In genomic region chr17:30112555-30113305, GRCm38 (mm10) we compare ENCODE assay signal across 26 mouse cellular contexts.
DNase-seq lines count a peak whose midpoint lies in the region; ATAC-seq and TF ChIP-seq lines count a peak whose summit lies in the region.
"Had no signal": no experiment of that assay in that cellular context is flagged by ENCODE, and none has a peak within 500 bp of the region (broad histone marks: within the 10 kb centered on the region; RNA-seq: fewer than 3 reads in every experiment).

No protein-coding gene starts in this region.

- ATAC-seq in liver, embryonic 12.5 days, result peak; percentile 81
- ATAC-seq in erythroid progenitor cell, adult 5-6 weeks (replicated peaks; ENCODE audit: low FRiP score, poor library complexity, severe bottlenecking), result 0 out of 2 replicates have a peak, but pooled peaks have one; percentile 60
- ATAC-seq in megakaryocyte progenitor cell, adult 5-6 weeks (replicated peaks; ENCODE audit: poor library complexity), result peak; percentile 92
- ATAC-seq: intestine, postnatal 0 days had no signal

- peaks cover 19% of the 10 kb centered on the region for H3K4me1 ChIP-seq in liver, embryonic 12.5 days
- peaks cover 7 to 8% of the 10 kb centered on the region in 2 experiments for H3K4me1 ChIP-seq in MEL (ENCODE audit: control insufficient read depth in 1 of 2, insufficient read depth in 2 of 2, low read length in 2 of 2)
- peaks cover 24% of the 10 kb centered on the region for H3K4me1 ChIP-seq in embryonic facial prominence, embryonic 10.5 days

- no peak for TF ChIP-seq POLR2A in MEL (IDR thresholded peaks at IDR 0.05; ENCODE audit: control insufficient read depth in 1 of 2, insufficient read depth in 1 of 2, low read depth in 1 of 2, low read length in 2 of 2, poor library complexity in 1 of 2)

- no peaks in the 10 kb centered on the region for H3K27me3 ChIP-seq in liver, embryonic 12.5 days (replicated peaks)
- H3K27me3 ChIP-seq in MEL (ENCODE audit: control insufficient read depth in 1 of 2, insufficient read depth in 2 of 2, low read length in 2 of 2), result no peaks in the 10 kb centered on the region
- H3K27me3 ChIP-seq in embryonic facial prominence, embryonic 10.5 days (replicated peaks; ENCODE audit: low read depth, poor library complexity, severe bottlenecking), result no peaks in the 10 kb centered on the region
- H3K27me3 ChIP-seq: embryonic facial prominence, embryonic 13.5 days; hindbrain, embryonic 15.5 days; kidney, embryonic 15.5 days; limb, embryonic 13.5 days; lung, embryonic 15.5 days; neural tube, embryonic 15.5 days had no signal

- peaks cover 11% of the 10 kb centered on the region; the same call in 1 of the 2 replicates for H3K36me3 ChIP-seq in liver, embryonic 12.5 days
- H3K36me3 ChIP-seq in MEL (ENCODE audit: control insufficient read depth in 1 of 2, insufficient read depth in 2 of 2, low read length in 2 of 2), result peaks cover 0 to 16% of the 10 kb centered on the region in 2 experiments; a peak in 2 of 4 replicates
- peaks cover 23% of the 10 kb centered on the region for H3K36me3 ChIP-seq in embryonic facial prominence, embryonic 10.5 days (replicated peaks)
- H3K36me3 ChIP-seq: hindbrain, embryonic 15.5 days; kidney, embryonic 15.5 days; neural tube, embryonic 15.5 days had no signal

- H3K79me2 ChIP-seq in MEL (ENCODE audit: control insufficient read depth, insufficient read depth, low read length, poor library complexity), result no peaks in the 10 kb centered on the region

- TF ChIP-seq RAD21 in MEL (IDR thresholded peaks at IDR 0.05; ENCODE audit: low read depth, low read length), result no peak

- no peak overlapping the region for H3K4me3 ChIP-seq in liver, embryonic 12.5 days
- no peak overlapping the region for H3K4me3 ChIP-seq in MEL (ENCODE audit: control insufficient read depth in 1 of 2, insufficient read depth in 1 of 2, low read depth in 2 of 2, low read length in 2 of 2)
- H3K4me3 ChIP-seq in embryonic facial prominence, embryonic 10.5 days, result no peak overlapping the region
- H3K4me3 ChIP-seq: embryonic facial prominence, embryonic 13.5 days; gastrocnemius, adult 2 months; hindbrain, embryonic 15.5 days; kidney, embryonic 15.5 days; limb, embryonic 13.5 days; lung, embryonic 15.5 days; myocyte; neural tube, embryonic 15.5 days had no signal

- H3K4me2 ChIP-seq in liver, embryonic 12.5 days, result no peak overlapping the region
- H3K4me2 ChIP-seq: embryonic facial prominence, embryonic 13.5 days; heart, embryonic 11.5 days; hindbrain, embryonic 15.5 days; kidney, embryonic 15.5 days; limb, embryonic 13.5 days; lung, embryonic 15.5 days; neural tube, embryonic 15.5 days had no signal

- TF ChIP-seq EP300 in MEL (IDR thresholded peaks at IDR 0.05; ENCODE audit: low read depth in 1 of 2, low read length in 2 of 2), result peak; percentile 32 to 62

- H3K9ac ChIP-seq in liver, embryonic 12.5 days, result no peak overlapping the region
- no peak overlapping the region for H3K9ac ChIP-seq in MEL (ENCODE audit: control insufficient read depth, low read depth, low read length, poor library complexity, severe bottlenecking)
- H3K9ac ChIP-seq: embryonic facial prominence, embryonic 13.5 days; hindbrain, embryonic 15.5 days; kidney, embryonic 15.5 days; limb, embryonic 13.5 days; lung, embryonic 15.5 days; neural tube, embryonic 15.5 days had no signal

- H3K27ac ChIP-seq in liver, embryonic 12.5 days, result no peak overlapping the region
- H3K27ac ChIP-seq in MEL (ENCODE audit: control insufficient read depth, low read depth, low read length), result 0 out of 2 replicates have a peak overlapping the region, but pooled peaks have one; percentile 9
- no peak overlapping the region for H3K27ac ChIP-seq in embryonic facial prominence, embryonic 10.5 days (replicated peaks)
- H3K27ac ChIP-seq: embryonic facial prominence, embryonic 13.5 days; hindbrain, embryonic 15.5 days; kidney, embryonic 15.5 days; limb, embryonic 13.5 days; lung, embryonic 15.5 days; macrophage; neural tube, embryonic 15.5 days had no signal

- TF ChIP-seq CTCF in MEL (IDR thresholded peaks at IDR 0.05 in 2 of 3, conservative IDR thresholded peaks at IDR 0.05 in 1 of 3; ENCODE audit: control insufficient read depth in 1 of 3, insufficient read depth in 1 of 3, low read depth in 2 of 3, low read length in 3 of 3, poor library complexity in 1 of 3, severe bottlenecking in 1 of 3), result no peak

- 52% methylated on average over 7 of the region's 7 CpGs for WGBS in liver, embryonic 12.5 days (ENCODE audit: insufficient replicate concordance)
- WGBS in embryonic facial prominence, embryonic 10.5 days, result 87% methylated on average over 7 of the region's 7 CpGs

- DNase-seq in liver (no peak), MEL (ENCODE audit: low read depth, low spot score) (peak; percentile 62)
- no peak for DNase-seq in embryonic facial prominence, embryonic 10.5 days (ENCODE audit: low spot score)
- DNase-seq in right cerebral cortex, adult 2 months (ENCODE audit: low spot score in 2 of 2), result no peak
- DNase-seq in urinary bladder, postnatal 25 days (ENCODE audit: low spot score), result no peak
- DNase-seq: cerebellum, adult 9-10 months; gastrocnemius, adult 2 months; heart, postnatal 14 days; kidney, postnatal 4 days; midbrain, embryonic 14.5 days; right cerebral cortex, postnatal 14 days; spleen, adult 18-20 months; thymus, postnatal 25 days had no signal

- no peaks in the 10 kb centered on the region; the same call in 1 of the 2 replicates for H3K9me3 ChIP-seq in liver, embryonic 12.5 days (replicated peaks)
- H3K9me3 ChIP-seq in MEL (replicated peaks; ENCODE audit: insufficient read depth, low read length), result no peaks in the 10 kb centered on the region
- H3K9me3 ChIP-seq in embryonic facial prominence, embryonic 10.5 days, result no peaks in the 10 kb centered on the region
- H3K9me3 ChIP-seq: embryonic facial prominence, embryonic 13.5 days; hindbrain, embryonic 15.5 days; kidney, embryonic 15.5 days; limb, embryonic 13.5 days; lung, embryonic 15.5 days; neural tube, embryonic 15.5 days had no signal

TF ChIP-seq in MEL, 35 proteins besides CTCF, POLR2A, EP300 and RAD21:
- TF ChIP-seq JUND (IDR thresholded peaks at IDR 0.05; ENCODE audit: low read depth, low read length), result no peak
- peak; percentile 58; the same call in 1 of the 2 replicates for TF ChIP-seq GATA1 (IDR thresholded peaks at IDR 0.05; ENCODE audit: low read depth, low read length)
- TF ChIP-seq TCF12 (IDR thresholded peaks at IDR 0.05; ENCODE audit: low read depth, low read length), result peak; percentile 37; the same call in 1 of the 2 replicates
- TF ChIP-seq ELF1 (IDR thresholded peaks at IDR 0.05; ENCODE audit: low read depth, low read length), result no peak; the same call in 1 of the 2 replicates
- 0 out of 2 replicates have a peak, but pooled peaks have one; percentile 32 for TF ChIP-seq ETS1 (IDR thresholded peaks at IDR 0.05; ENCODE audit: low read depth, low read length)
- peak; percentile 92 for TF ChIP-seq ZNF384 (IDR thresholded peaks at IDR 0.05; ENCODE audit: low read depth, low read length)
- no peak for TF ChIP-seq BHLHE40 (IDR thresholded peaks at IDR 0.05; ENCODE audit: borderline replicate concordance, low read depth, low read length)
- 0 out of 2 replicates have a peak, but pooled peaks have one; percentile 32 for TF ChIP-seq RCOR1 (IDR thresholded peaks at IDR 0.05; ENCODE audit: low read depth, low read length)
- TF ChIP-seq TAL1 (IDR thresholded peaks at IDR 0.05; ENCODE audit: low read length), result peak; percentile 47
